In the genomic region with DNA sequence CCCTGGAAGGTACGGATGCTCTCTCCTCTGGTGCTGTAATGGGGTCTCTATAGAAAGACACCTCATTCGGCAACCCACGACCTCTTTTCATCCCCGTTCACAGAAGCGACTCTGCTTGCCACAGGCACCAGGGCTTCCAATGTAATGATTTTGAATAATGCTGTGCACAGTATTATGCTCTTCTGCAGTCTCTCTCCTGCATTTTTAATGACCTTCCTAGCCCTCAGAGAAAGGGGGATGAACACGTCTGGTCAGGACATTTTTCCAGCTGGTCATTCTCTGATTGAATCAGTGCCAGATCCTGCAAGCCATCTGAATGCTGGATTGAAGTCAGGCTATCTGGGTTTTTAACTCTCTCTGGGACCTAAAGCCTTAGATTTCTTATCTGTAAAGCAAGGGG, we compare ENCODE assay signal across 16 mouse cellular contexts.
DNase-seq lines count a peak whose midpoint lies in the region; ATAC-seq lines count a peak whose summit lies in the region.
"Had no signal": no experiment of that assay in that cellular context is flagged by ENCODE, and none has a peak within 500 bp of the region (broad histone marks: within the 10 kb centered on the region; RNA-seq: fewer than 3 reads in every experiment).

No protein-coding gene starts in this region.

- H3K4me1 ChIP-seq in hindbrain, embryonic 16.5 days (ENCODE audit: control insufficient read depth, insufficient read depth, low read depth, low read length) = 0 out of 2 replicates have a peak, but pooled peaks cover 4% of the 10 kb centered on the region
- H3K4me1 ChIP-seq: embryonic facial prominence, embryonic 12.5 days had no signal

- no peak overlapping the region for H3K9ac ChIP-seq in hindbrain, embryonic 16.5 days (ENCODE audit: low read depth, low read length)
- H3K9ac ChIP-seq: embryonic facial prominence, embryonic 12.5 days; limb, embryonic 13.5 days; neural tube, embryonic 12.5 days had no signal

- no peak overlapping the region for H3K4me3 ChIP-seq in hindbrain, embryonic 16.5 days (ENCODE audit: low read length)
- H3K4me3 ChIP-seq: embryonic facial prominence, embryonic 12.5 days; gastrocnemius, adult 2 months; limb, embryonic 13.5 days; neural tube, embryonic 12.5 days had no signal

- ATAC-seq in hindbrain, embryonic 16.5 days = peak; percentile 76; the same call in 1 of the 2 replicates
- ATAC-seq: intestine, postnatal 0 days had no signal

- peak; percentile 36 for DNase-seq in left cerebral cortex, postnatal 4 days
- DNase-seq in left cerebral cortex, adult 11 months (ENCODE audit: low spot score) = no peak
- DNase-seq in cerebellum, adult 18-20 months = peak; percentile 61 to 72
- DNase-seq in retina, postnatal 1 day = peak; percentile 30
- DNase-seq in heart, adult 11 months = no peak
- no peak for DNase-seq in urinary bladder, postnatal 14 days (ENCODE audit: low spot score)
- DNase-seq: adrenal gland, postnatal 25 days; gastrocnemius, adult 2 months; kidney, postnatal 36 days; layer of hippocampus, postnatal 36 days; thymus, postnatal 4 days had no signal

- no peak overlapping the region for H3K27ac ChIP-seq in hindbrain, embryonic 16.5 days (ENCODE audit: low read depth, low read length)
- H3K27ac ChIP-seq: embryonic facial prominence, embryonic 12.5 days; gastrocnemius, adult 2 months; limb, embryonic 13.5 days; neural tube, embryonic 12.5 days had no signal

- no peaks in the 10 kb centered on the region for H3K9me3 ChIP-seq in hindbrain, embryonic 16.5 days (ENCODE audit: control insufficient read depth, low read length)
- H3K9me3 ChIP-seq: embryonic facial prominence, embryonic 12.5 days; limb, embryonic 13.5 days; neural tube, embryonic 12.5 days had no signal

- intact Hi-C loops in left cerebral cortex, postnatal 4 days (cut with DNase I) = no loop called here

- WGBS in hindbrain, embryonic 16.5 days = 18% methylated on average over 6 of the region's 6 CpGs

- no peaks in the 10 kb centered on the region for H3K27me3 ChIP-seq in hindbrain, embryonic 16.5 days (replicated peaks; ENCODE audit: control insufficient read depth, insufficient read depth, low read length)
- H3K27me3 ChIP-seq: embryonic facial prominence, embryonic 12.5 days; limb, embryonic 13.5 days; neural tube, embryonic 12.5 days had no signal

- no peak overlapping the region for H3K4me2 ChIP-seq in hindbrain, embryonic 16.5 days (ENCODE audit: low read length)
- H3K4me2 ChIP-seq: embryonic facial prominence, embryonic 12.5 days; limb, embryonic 13.5 days; neural tube, embryonic 12.5 days had no signal

- no peaks in the 10 kb centered on the region for H3K36me3 ChIP-seq in hindbrain, embryonic 16.5 days (ENCODE audit: control insufficient read depth, insufficient read depth, low read length)
- H3K36me3 ChIP-seq: embryonic facial prominence, embryonic 12.5 days; limb, embryonic 13.5 days; neural tube, embryonic 12.5 days had no signal

Comparison
In these comparisons a context has a peak if more than half of its experiments do, and no peak if none do; other contexts are left out.
1. DNase-seq: peak in left cerebral cortex, postnatal 4 days (single experiment), cerebellum, adult 18-20 months (2 of 2) and retina, postnatal 1 day (single experiment); none in left cerebral cortex, adult 11 months (single experiment), heart, adult 11 months (single experiment) and urinary bladder, postnatal 14 days (single experiment).